Mouse (Mus musculus): ENCODE results near the gene BC030867.
"Not testable (repeated sequence)": the region's sequence is repeated elsewhere in the genome, so short reads cannot be mapped to it uniquely, and the experiment has no call there.

BC030867 gene

DNA sequence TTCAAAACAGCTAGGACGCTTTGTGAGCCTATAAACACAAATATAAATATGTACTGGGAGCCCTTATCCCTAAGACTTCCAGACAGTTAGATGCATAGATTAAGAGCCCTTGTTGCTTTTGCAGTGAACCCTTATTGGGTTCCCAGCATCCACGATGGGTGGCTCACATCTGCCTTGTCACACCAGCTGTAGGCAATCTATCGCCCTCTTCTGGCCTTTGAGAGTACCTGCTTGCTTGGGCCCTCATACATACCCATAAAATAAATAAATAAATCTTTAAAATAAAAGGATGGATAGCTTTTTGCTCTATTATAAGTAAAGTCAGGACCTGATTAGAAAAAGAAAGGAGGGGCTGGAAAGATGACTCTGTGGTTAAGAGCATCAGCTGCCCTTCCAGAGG lies 9.8 kb downstream of the BC030867 start:
- DNase-seq: no peak

DNA sequence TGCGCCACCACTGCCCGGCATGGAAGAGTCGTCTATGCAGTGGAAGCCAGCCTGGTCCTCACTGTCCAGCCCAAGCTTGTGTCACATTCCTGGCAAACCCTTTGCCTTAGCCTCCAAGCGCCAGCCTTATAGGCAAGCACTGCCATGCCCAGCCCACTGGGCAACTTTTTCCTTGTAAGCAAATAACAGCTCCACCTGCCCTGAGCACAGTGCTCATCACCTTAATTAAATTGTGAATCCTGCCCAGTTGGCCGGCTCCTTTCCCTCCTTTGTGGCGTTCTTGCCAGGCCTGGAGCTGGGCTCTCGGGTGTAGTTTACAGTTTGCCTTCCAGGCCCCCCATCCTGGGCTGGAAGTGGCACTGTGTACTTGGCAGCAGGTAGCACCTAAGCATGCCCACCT lies 14.5 kb downstream of the BC030867 start:
- DNase-seq: no peak

DNA sequence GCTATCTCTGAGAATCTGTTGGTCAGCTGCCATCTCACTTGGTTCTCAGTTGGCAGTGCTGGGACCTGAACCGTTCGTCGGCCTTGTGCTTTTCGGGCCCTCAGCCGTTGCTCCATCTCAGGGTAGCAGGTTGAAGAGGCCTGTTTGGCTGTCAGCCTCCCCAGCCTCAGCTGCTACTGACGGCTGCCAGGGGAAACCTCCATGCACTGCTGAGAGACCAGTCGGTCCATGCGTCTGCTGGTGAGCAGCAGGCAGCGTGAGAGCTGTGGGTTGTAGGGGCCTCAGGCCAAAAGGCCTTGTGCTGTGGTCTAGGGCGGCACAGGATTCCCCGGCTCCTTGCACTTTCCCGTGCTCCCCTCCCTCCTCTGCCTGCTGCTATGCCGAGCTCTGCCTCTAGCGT lies 17.1 kb downstream of the BC030867 start:
- peak; percentile 70 for DNase-seq

DNA sequence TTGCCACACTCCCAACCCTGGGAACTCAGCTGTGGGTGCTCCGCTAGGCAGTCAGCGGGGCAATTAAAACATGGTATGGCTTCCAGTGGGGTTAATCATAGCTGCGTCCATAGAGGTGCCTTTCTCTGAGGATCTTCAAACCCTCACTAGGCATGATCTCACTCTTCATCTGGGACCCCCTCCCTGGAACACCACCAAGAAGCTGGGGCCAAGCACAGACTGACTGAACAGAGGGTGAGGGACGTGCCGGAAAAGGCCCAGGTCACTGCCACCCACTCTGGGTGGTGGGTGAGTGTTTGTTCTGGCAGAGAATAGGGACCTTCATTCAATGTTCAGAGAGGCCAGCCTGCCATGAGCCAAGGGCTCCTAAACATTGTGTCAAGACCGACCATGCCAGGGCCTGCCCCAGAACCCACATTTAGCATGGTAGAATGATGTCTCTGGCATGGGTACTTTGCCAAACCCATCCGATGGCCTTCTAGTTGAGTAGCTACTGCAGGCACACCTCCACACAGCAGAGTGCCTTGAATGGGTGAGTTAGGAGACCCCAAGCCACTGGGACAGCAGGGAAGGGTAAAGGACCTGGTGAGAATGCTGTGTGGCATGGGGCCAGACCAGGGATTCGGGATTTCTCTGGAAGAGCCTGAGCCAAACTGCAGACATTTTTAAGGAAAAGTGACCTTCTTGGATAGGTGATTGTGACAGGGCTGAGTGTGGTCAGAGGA lies 18.1 kb downstream of the BC030867 start:
- no peak for DNase-seq

DNA sequence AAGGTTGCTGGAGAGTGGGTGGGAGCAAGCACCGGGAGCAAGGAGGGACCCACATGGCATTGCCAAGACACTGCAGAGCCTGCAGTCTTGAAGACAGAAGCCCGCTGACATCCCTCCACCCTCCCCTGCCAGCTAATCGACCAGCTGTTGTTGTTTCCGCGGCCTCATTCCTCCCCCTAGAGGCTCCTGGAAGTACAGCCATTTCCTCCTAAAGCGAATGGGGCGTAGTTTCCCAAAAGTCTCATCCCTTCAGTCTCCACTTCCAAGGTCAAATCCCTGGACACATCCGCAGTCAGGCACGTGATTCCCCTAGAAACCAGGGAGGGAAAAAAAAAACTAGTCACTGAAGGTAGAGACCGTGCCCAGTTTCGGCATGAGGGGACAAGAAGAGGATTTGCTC lies 18.8 kb downstream of the BC030867 start:
- DNase-seq: peak; percentile 76

DNA sequence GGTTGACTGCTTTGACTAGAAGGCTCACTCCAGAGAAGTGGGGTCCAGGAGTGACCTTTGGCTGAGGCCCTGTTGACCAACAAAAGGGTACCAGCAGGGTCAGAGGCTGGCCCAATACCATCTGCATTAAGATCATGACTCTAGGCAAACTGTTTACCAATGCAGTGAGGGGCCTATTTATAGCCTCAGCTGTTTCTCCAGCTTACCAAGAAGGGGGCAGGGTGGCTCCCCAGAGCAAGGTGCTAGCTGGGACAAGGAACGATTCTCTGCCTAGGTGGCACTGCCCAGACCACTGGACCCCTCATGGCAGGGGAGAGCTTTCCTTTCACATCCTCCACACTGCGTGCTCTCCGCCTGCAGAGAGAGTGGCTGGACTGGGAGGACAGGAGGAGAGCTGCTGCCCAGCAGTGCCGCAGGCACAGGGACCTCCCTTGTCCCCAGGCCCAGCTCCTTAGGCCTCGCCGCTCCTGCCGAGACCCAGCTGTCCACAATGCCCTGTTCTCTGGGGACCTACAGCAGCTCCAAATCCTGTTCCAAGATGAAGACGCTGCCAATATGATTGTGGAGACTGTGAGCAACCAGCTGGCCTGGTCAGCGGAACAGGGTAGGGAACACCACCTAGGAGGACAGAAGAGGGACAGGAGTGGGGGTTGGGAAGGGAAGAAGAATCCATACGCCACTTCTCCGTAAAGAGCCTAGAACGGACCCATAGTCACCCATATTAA lies 20.0 kb downstream of the BC030867 start, which contains the start of gene Asb16:
Gene Asb16 (plus strand): TSS at position 224 of the 725 bp plus-strand sequence.
- DNase-seq: no peak

DNA sequence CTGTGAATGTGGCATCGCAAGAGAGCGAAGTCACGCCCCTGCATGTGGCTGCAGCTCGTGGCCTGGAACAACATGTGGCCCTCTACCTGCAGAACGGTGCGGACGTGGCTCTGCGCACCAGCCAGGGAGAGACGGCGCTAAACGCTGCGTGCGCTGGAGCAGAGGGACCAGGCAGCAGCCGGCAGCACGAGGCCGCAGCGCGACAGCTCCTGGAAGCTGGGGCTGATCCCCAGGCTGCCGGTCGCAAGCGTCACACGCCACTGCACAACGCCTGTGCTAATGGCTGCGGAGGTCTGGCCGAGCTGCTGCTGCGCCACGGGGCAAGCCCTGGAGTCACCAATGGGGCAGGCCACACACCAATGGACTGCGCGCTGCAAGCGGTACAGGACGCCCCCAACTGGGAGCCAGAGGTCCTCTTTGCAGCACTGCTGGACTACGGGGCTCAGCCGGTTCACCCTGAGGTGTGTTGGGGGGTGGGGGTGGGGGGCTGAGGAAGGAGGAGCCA lies 27.8 kb downstream of the BC030867 start:
- peak; percentile 41 for DNase-seq

DNA sequence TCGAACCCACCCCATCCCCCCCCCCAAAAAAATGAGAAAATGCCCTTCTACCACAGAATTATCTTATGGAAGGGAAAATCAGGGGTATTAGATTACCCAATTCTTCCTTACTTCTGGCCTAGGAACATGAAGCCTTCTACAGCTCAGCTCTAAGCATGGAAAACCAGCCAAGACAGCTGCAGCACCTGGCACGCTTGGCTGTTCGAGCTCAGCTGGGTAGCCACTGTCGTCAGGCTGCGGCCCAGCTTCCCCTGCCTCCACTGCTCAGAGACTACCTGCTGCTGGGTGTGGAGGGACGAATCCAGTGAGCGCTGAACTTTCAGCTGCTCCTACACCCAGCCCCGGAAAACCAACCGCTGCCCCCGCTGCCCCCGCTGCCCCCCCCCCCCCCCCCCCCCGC lies 29.1 kb downstream of the BC030867 start:
- no peak for DNase-seq

DNA sequence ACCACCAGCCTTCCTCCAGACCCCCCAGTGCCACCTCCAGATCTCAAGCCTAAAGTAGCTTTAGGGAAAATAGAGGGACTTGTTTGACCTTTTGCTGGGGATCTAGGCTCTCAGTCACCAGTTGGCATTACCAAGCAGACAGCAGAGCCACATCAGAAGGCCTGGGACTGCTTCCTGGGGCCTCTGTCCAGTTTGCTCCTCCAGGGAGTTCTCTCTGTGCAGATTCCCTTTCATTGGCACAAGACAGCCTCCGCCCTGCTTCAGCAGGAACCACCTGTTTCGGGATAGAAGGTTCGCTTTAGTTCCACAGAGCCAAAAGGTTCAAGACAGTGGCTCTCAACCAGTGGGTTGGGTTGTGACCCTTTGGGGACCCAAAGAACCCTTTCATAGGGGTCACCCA lies 30.9 kb downstream of the BC030867 start:
- DNase-seq: no peak

DNA sequence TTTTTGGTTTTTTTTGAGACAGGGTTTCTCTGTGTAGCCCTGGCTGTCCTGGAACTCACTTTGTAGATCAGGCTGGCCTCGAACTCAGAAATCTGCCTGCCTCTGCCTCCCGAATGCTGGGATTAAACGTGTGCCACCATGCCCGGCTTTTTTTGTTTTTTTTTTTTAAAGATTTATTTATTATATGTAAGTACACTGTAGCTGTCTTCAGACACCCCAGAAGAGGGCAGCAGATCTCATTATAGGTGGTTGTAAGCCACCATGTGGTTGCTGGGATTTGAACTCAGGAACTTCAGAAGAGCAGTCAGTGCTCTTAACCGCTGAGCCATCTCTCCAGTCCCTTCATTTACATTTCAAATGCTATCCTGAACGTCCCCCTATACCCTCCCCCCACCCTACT lies 31.6 kb downstream of the BC030867 start:
- DNase-seq: not testable (repeated sequence)

DNA sequence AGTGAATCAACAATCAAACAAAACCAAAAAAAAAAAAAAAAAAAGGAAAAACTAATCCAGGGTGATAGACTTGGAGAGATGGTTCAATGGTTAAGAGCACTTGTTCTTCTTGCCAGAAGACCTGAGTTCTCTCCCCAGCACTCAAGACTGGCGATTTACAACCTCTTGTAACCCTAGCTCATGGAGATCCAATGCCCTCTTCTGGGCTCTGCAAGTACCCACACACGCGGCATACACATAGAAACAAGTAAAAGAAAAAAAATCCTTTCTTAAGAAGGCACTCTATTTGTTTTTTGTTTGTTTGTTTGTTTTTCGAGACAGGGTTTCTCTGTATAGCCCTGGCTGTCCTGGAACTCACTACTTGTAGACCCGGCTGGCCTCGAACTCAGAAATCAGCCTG lies 35.2 kb downstream of the BC030867 start:
- DNase-seq: no peak

DNA sequence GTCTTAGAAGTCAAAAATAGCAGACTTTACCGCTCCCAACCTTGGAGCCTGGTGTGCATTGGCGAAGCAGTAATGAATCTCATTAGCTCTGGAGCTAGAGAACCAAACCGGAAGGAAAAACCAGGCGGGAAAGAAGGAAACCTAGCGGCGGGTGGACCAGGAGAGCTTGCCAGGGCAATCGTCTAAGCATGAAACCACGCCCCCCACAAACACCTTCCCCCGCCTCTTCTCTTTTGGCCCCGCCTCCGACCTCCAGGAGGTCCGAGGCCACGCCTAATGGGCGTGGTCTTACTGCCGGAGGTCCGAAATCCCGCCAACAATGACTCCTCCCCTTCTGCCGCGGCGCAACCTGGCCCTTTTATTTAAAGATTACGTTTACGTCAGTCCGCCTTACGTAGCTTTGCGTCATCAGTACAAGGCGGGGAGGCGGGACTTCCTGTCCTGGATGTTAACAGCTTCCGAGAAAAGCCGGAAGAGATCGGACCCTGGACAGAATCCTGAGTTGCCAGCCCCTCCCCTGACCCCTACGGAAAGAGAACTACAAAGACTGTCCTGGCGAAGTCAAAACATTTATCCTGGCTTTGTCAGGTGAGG lies 35.9 kb downstream of the BC030867 start, which contains the start of gene Tmub2:
Gene Tmub2 (plus strand): TSS at position 431 of the 594 bp plus-strand sequence.
- peak; percentile 97 for DNase-seq

DNA sequence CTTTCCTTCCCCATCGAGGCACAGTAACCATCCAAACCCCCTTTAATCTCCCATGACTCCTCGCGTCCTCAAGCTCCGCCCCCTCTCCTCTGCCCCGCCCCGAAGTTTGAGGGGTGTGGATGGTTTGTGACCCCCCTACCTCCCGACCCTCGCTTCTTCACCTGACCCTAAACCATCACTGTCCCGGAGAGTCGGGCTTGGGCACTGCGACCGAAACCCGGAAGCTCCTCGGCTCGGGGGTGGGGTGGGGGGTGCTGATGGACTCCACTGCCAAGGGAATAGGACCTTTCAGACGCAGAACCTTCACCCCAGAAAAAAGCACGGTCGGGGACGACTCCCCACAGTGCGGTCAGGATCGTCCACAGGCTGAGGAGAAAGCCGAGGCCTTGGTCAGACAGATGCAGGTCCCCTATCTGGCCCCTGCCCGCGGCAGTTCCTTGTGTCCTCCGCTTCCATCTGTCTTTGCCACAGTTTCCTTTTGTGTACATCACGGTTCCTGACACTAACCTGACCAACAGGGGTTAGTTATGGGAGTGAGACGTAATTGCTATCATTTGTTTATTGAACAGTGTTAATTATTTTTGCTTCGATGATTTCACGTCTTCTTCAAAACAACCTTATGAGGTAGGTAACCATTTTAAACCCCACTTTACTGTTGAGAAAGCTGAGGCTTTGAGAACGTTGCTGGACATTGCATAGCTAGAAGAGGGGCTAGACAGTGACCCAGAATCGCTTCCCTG lies 36.6 kb downstream of the BC030867 start:
- DNase-seq: no peak

DNA sequence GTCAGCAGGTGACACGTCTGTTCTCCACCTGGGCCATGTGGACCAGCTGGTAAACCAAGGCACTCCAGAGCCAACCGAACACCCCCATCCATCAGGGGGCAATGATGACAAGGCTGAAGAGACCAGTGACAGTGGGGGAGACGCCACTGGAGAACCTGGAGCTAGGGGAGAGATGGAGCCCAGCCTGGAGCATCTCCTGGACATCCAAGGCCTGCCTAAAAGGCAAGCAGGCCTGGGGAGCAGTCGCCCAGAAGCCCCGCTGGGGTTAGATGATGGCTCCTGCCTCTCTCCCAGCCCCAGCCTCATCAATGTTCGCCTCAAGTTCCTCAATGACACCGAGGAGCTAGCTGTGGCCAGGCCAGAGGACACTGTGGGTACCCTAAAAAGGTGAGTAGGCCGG lies 38.8 kb downstream of the BC030867 start:
- DNase-seq: peak; percentile 45

DNA sequence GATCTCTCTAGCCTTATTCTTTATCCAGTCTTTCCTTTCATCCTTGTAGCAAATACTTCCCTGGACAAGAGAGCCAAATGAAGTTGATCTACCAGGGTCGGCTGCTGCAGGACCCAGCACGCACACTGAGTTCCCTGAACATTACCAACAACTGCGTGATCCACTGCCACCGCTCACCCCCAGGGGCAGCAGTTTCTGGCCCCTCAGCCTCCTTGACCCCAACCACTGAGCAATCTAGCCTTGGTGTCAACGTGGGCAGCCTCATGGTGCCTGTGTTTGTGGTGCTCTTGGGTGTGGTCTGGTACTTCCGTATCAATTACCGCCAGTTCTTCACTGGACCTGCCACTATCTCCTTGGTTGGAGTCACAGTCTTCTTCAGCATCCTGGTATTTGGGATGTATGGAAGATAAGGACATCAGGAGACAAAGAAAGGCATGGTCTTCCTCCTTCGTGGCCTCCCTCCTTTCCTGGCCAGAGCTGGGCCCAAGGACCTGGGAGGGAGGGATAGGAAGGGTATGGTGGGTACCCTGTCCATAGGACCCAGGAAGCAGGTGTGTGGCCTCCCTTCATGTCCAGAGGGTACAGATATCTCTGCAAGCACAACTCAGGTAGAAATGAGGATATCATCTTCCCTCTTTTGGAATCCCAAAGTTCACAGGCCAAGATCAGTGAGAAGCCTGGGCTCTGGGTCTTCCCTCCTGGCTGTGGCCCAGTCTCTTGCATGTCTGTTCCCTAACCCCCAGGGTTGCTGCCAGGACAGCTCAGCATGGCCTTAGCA lies 39.5 kb downstream of the BC030867 start:
- DNase-seq: peak; percentile 30

DNA sequence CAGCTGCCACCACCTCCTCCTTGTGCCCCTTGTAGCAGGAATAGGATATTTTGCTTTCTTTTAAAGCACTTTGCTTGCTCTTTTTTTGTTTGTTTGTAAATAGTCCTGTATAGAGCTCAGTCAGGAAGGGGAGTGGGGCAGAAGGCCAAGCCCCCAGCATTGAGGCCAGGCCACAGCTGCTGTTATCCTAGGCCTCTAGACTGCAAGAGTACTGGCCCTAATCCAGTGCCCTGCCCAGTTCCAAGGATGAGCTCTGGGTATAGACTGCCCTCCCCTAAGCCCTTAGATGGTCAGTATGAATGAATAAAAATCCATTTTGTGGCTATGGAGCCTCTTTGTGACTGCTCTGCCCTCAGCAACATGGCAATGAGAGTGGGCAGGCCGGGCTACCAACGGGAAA lies 40.2 kb downstream of the BC030867 start:
- peak; percentile 47 for DNase-seq

DNA sequence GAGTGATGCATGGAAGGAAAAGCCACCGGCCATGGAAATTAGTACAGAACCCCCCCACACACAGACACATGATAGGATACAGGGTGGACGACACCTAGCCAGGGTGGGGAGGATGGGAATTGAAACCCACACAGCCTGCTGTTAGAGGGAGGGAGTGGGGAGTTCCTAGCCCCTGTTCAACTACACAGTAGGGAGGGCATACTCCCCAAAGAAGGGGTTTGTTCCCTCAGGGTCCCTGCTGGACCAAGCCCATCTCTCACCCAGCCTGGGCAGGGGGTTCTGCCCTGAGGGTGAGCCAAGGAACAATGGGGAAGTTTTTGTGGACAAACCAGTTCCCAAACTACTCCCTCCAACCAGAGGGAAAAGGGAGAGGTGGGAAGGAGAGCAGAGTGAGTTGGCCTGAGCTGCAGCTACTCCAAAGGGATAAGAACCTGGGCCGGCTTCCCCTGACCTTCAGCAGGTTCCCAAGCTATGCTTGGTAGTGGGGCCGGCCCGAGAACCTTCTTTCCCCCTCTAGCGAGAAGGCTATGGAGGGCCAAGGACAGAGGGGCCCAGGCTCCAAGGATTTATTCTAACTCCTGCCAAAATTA lies 40.9 kb downstream of the BC030867 start:
- peak; percentile 37 for DNase-seq

DNA sequence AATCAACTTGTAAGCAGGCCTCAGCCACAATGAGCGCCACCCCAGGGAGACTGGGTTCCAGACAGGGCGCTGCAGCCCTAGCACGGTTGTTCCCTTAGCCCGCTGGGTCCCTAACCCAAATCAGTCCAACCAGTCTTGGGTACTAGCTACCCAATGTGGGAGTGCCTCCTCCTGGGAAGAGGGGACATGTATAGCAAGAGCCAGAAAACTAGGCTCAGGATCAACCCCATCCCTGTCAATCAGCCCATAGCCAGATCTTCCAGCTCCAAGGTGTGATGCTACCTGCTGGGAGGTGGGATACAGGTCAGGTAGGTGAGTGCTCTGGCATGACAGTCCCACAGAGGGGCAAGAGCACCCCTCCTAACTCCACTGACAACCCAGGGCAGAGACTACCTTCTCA lies 41.5 kb downstream of the BC030867 start:
- DNase-seq: peak; percentile 31

DNA sequence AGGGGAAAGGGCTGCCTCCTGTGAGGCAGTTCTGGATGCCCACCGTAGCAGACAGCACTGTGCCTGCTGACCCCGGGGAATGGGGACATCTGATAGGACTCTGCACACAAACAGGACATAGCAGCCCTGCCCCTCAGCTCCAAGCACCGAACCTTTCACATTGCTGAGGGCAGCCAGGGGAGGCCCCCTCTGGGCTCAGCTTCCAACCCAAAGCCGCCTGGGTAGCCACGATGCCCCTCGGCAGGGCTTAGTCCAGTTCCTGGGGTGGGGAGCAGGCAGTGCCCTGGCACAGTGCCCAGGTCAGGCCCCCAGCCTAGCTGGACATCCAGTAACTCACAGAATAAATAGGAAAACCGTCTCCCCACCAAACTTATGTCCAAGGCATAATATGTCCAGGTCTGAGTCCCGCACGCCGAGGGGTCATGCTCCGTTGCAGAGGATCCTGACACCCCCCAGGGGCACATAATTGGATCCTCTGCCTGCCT lies 42.4 kb downstream of the BC030867 start:
- peak; percentile 53 for DNase-seq

DNA sequence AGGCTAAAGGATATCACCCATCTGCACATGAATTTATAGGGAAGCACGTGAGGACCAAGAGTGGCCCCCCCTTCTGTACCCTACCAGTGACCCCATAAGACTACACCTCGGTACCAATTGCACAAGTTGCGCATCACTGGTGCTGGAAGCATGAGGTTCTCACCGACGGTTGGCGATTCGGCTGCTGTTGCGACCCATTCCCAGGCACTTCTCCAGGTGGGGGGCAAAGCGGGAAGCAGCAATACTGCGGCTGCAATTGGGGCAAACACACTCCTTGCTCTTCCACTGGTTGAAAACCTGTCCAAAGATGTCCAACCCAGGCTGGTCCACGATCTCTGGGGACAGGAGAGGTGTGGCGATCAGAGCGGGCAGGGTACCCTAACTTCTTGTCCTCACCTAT lies 45.3 kb downstream of the BC030867 start:
- peak; percentile 56 for DNase-seq

DNA sequence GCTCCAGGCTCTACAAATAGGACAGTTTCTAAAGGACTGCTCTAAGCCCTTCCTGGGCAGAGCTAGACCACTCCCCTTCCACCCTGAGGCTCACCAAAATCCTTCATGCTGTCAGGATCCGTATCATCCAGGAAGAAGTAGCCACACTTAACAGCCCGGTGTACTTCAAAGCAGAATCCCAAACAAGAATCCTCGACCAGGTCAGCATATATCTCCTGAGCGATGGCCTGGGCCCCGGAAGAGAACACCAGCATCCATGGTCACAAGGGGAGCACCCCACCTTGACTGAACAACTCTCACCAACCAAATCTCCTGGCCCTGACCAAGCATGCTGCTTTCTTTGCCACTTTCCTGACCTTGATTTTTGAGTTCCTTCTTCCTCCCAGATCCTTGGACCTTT lies 45.7 kb downstream of the BC030867 start:
- peak; percentile 44 for DNase-seq
